Mouse (Mus musculus) ovary, postnatal 36 days (tissue): Measurements from ENCODE around the gene Lrrc51.
A peak's percentile ranks its signal among the peaks of the same experiment; 100 is the strongest.

Experiments
- DNase-seq: peaks from one replicate; pipeline ENCODE4 v3.0.0; 2022; ENCODE audit warnings: low spot score, mixed read lengths

The Lrrc51 gene

DNA sequence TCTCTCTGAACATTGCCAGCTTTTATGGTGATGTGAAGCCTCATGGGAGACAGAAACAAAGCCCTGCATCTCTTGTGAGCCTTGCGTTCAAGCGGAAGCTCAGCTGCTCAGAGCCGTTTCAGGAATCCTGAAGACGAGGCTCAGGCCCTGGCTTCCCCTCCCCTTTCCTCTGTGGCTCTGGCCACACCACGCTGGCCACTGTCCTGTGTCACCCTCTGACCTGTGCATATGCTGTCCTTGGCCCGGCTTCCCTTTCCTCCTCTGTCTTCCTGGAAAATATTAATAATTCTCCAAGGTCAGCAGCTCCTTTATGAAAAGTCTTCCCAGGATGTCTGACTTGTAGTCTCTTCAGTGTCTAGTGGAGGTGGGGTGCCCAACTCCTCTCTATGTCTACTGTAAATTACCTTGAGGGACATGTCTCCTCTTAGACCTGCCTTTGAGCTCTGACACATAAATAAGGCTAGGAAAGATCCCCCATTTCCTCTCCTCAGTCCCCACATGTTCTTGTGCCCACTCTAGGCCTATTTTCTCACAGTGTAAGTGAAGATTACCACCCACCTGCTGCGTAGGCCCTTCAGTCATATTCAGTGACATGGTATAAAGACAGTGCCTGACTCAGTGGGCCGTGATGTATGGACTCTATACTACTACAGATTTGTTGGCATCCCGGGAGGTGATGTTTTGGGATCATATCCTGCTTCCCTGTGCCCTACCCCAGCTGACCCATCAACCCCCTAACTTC is 51.1 kb downstream of the Lrrc51 start:
- no peak for DNase-seq

DNA sequence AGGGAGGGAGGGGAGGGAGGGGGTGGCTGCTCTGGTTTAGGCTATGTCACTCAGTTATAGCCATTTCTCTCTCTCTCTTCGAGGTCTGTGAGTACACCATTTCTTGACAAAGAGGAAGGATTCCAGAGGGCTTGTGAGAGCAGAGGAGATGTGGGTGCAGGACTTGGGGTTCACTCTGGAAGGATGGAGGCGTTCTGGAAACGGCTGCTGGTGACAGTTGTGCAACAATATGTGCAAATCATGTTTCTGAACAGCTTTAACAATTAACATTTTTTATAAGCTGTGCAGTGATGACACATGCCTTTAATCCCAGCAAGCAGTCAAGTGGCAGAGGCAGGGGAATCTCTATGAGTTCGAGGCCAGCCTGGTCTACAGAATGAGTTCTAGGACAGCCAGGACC is 52.8 kb downstream of the Lrrc51 start:
- no peak for DNase-seq

DNA sequence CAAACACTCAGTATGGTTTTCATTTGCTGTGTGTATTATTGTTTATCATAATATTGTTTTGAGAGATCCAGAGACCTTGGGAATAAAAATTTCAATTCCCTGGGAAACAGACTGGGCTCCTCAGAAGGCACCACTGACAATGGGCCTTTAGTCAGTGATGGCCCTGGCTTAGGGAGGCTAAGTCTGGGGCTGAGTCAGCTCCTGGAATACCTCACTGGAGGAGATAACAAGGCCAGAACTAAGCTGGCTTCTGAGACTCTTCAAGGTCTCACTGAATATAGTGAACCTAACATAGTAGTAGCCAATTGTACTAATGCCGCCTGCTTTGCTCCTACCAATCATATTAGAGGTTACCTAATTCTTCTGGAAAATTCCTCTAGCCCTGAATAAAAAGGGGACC is 57.7 kb downstream of the Lrrc51 start:
- DNase-seq, result no peak

DNA sequence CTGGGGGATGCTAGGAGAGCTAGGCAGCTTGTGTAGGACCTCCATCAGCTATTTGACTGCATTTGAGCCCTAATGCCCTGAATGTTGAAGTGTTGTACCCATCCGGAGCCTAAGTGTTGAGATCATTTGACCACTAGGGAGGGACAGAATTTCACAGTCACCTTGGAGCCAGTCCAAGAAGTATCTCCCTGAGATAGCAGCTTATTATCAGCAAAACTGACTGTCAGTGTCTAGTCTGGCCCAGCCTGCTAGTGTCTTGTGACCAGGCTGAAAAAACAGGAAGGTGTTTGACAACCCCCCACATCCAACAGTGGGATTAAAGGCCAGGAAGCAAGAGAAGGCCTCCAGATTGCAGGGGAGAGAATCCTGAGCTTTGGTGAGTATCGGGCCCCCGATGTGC is 62.4 kb downstream of the Lrrc51 start:
- peak; percentile 27 for DNase-seq

DNA sequence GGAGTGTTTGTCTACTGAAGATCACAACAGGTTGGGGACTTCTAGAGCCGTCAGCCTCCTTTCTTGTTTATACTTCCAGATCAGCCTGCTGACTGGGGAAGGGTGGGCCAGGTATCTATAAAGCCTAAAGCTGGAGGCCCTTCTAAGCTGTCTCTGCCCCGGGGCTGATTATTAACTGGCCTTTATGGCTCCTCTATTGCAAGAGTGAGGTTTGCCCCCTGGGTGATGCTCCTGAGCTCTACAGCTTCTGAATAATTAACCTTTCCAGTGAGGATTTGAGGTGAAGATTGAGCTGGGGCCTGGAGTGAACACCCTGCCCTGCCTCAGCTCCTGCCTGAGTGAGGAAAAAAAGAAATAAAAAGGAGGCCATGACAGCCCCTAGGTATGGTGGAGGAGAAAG is 63.1 kb downstream of the Lrrc51 start, which contains the start of gene Folr1:
Gene Folr1, minus strand, starts transcription at position 160 of the 400 bp plus-strand sequence.
- no peak for DNase-seq

DNA sequence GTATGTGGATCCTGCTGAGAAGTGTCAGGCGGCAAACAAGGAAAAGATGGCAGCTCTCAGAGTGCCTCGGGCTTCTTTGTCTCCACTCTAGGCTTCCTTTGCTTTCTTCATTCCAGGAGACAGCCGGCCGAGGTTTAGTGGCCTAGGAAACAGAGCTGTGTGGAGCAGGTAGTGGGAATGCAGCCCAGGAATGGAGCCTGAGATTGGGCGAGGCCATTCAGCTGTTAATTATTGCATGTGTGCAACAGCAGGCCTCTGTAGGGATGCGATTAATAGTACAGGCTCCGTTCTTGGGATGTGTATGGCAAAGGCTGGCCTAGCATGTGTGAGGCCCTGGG is 64.6 kb downstream of the Lrrc51 start:
- no peak for DNase-seq

DNA sequence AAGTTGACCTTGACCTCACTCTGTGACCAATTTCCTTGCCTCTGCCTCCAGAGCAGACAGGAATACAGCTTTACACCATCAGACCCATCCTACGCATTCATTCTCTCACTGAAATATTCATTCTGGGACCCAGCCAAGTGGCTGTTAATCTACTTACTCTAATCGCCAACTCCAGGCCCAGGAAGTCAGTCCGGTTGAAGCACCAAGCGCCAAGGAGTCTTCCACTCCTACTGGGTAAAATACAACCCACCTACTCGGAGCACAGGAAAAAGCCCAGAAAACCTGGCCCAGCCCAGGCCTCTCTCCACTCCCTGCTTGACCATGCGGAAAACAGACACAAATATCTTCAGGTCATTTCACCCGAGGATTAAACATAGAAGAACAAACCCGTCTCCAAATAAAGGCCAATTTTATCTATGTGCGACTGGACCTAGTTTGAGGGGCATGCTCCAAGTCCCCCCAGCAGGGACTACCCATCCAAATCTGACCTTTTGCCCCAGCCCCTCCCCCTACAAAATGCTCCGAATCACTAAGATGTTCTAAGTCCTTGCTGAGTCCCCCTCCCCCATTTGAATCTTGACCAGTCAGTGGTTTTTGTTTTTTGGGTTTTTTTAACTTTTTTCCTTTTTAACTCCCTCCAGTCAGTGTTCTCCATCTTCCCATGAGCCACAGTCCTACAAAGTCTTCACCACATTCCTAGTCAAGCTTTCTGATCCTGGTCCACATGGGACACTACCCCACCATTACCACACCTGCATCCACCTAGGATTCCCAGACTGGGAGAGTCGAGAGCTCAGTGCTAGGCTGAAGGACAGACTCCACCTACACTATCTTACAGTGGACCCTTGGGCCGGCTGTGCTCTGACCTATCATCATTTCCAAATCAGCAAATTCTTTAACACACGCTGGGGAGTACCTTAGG is 65.2 kb downstream of the Lrrc51 start:
- peak; percentile 11 for DNase-seq

DNA sequence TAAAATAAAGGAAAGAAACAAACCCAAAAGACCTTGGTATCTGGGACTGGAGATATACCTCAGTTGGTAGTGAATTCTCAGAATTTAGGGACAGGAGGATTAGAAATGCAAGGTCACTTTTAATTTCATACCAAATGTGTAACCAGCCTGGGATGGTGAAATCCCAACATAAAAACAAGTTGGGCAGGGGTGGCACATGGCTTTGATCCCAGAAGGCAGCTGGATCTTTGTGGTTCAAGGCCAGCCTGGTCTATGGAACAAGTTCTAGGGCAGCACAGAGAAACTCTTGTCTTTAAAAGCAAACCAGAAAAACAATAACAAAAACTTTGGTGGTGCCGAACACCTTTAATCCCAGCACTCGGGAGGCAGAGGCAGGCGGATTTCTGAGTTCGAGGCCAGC is 66.2 kb downstream of the Lrrc51 start:
- no peak for DNase-seq

DNA sequence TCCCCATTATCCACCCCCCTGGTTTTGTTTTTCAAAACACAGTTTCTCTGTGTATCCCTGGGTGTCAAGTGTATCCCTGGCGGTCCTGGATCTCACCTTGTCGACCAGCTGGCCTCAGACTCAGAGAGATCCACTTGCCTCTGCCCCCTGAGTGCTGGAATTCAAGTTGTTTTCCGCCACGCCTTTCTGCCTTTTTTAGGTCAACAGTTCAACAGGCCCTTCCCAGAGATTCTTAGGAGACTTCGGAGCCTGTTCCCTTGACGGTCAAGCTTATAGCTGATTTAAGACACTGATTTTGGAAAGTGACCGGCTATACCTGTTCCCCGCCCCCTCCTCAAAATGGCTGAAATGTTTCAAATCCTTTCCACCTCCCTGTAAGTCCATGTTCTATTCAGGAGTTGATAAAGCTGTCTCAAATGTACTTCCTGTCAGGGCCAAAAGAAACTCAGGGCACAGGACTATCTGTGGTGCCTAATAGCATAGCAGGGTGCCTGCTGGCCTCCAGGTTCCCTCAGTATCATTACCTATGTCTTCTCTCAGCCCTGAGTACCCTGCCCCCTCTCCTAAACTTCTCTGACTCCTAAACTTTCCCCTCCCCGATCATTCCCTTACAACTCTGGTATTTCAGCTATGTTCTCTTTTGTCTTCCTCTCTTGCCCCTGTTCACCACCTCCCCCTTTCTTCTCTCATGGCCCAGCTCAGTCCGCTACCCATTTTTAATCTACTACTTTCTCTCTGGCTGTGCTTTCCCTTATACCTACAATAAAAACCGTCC is 67.0 kb downstream of the Lrrc51 start:
- no peak for DNase-seq

DNA sequence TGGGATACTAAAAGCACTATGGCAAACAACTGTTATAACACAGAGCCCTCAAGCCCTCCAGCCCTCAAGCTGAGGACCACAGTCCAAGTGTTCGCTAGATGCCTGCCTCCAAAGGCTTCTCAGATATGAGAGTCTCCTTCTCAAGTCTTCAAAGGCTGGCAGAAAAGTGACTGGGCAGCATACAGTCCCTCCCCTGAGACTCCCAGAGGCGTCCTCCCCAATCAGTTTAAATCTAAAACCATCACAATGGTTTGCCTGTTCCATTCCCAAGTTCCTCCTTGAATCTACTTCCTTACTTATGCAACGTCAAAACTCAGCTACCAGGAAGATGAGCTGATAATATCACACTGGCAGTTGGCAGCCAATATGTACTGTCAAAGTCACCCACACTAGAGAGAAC is 70.3 kb downstream of the Lrrc51 start, which contains the start of gene Anapc15:
Gene Anapc15, plus strand, starts transcription at position 301 of the 400 bp plus-strand sequence.
- DNase-seq, result no peak
